Mouse (Mus musculus): Measurements from ENCODE around the gene Olfr3.

The Olfr3 gene
- long read RNA-seq, experiment 1 = 0 reads
- long read RNA-seq, experiment 2 = 0 reads

GRCm38 (mm10) chr2:36816932-36817331, at the start of gene Olfr3:
Olfr3 (minus strand) TSS chr2:36817032.
- intact Hi-C loops (cut with DNase I) = no loop called here

- intact Hi-C loops (cut with DNase I) = no loop called here
These were observed 45.7 kb upstream of the Olfr3 start, which contains the start of gene Olfr351 for GRCm38 (mm10) chr2:36862560-36862959. Olfr351 (minus strand) TSS chr2:36862660.

- intact Hi-C loops (cut with DNase I) = no loop called here
These were observed 29.2 kb upstream of the Olfr3 start, which contains the start of gene Olfr350 for GRCm38 (mm10) chr2:36846010-36846409. Olfr350 (plus strand) TSS chr2:36846310.

DNA sequence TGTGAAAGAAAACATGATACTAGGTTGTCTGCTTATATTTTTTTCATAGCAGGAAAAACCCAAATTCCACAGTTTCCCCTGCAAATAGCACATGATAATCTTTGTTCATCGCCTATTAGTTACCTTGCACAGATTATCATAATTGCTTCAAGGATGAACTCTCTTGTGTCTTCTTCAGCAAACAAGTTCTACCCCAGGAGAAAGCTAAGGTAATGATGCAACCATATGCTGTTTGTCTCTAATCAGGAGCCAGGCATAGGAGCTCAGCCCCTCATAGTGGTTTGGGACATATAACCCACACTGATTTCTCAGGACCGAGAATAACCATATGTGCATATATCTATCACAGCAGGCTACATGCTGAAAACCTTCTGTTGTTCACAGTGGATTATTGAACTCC, 26.6 kb downstream of the Olfr3 start, which contains the start of gene Olfr50:
Gene Olfr50 (plus strand): TSS at position 301 of the 400 bp plus-strand sequence.
- intact Hi-C loops (cut with DNase I) = no loop called here

DNA sequence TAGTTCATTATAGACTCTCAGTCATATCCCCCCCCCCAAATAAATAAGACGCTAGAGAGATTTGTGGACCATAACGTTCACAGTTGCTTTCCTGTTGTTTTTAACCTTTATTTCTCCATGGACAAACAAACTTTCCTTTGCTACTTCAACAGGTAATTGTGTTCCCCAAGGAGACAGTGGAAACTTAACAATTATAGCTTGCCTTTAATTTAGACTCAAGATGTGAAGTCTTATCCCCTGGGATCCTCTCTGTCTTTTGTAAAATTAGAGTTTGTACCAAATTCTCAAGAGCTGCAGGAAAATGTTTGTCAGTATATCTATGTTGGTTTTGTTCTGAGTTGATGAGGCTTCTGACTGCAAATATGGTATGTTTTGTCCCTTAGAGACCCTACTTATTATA, 32.9 kb downstream of the Olfr3 start, which contains the start of gene Olfr348:
Gene Olfr348 (plus strand): TSS at position 301 of the 400 bp plus-strand sequence.
- intact Hi-C loops (cut with DNase I) = no loop called here

All from adrenal gland (tissue).